Mouse (Mus musculus) ES-E14 (cell line): ENCODE results near the gene Hmces. TPM values are rescaled to one million over a fixed set of nuclear protein-coding genes. Genes with fewer than 3 reads are reported as not detected.
A peak's percentile ranks its signal among the peaks of the same experiment; 100 is the strongest.

Experiments
- DNase-seq: peaks from one replicate; pipeline ENCODE4 v3.0.0-alpha.2; 2013; ENCODE audit warnings: low read depth, low spot score
- H3K27ac ChIP-seq: 2 replicates; pipeline ENCODE4 v1.5.1; 2012; ENCODE audit warnings: low read depth, mild to moderate bottlenecking, low read length, moderate library complexity, mixed read lengths; ENCODE audit not compliant: poor library complexity, insufficient read depth, severe bottlenecking
- H3K36me3 ChIP-seq: 2 replicates; pipeline ENCODE4 v1.6.1; 2012; ENCODE audit warnings: mild to moderate bottlenecking, low read length, moderate library complexity, mixed read lengths; ENCODE audit not compliant: control insufficient read depth, poor library complexity, insufficient read depth, severe bottlenecking
- H3K4me1 ChIP-seq, 2 experiments: fragments of 150-350 bp in 1 of 2; sonication (generic) in 1 of 2; 2 replicates each; pipeline ENCODE4 v1.6.1; 2012; ENCODE audit warnings: low read length in 2 of 2, mild to moderate bottlenecking in 1 of 2, mixed read lengths in 1 of 2; ENCODE audit not compliant: control insufficient read depth in 2 of 2, insufficient read depth in 2 of 2, poor library complexity in 1 of 2
- H3K4me3 ChIP-seq, 2 experiments: fragments of 150-350 bp in 1 of 2; sonication (generic) in 1 of 2; 2 replicates each; pipeline ENCODE4 v1.5.1; 2012; ENCODE audit warnings: low read length in 2 of 2, low read depth in 1 of 2, mild to moderate bottlenecking in 1 of 2, mixed read lengths in 1 of 2; ENCODE audit not compliant: insufficient read depth in 1 of 2, poor library complexity in 1 of 2, severe bottlenecking in 1 of 2
- H3K9ac ChIP-seq: 2 replicates; pipeline ENCODE4 v1.6.1; 2012; ENCODE audit warnings: low read depth, mild to moderate bottlenecking, low read length, mixed read lengths; ENCODE audit not compliant: poor library complexity, insufficient read depth, severe bottlenecking
- H3K9me3 ChIP-seq: fragments of 150-350 bp; sonication (generic); 2 replicates; pipeline ENCODE4 v1.6.1; 2012; ENCODE audit warnings: low read depth, mild to moderate bottlenecking, low read length; ENCODE audit not compliant: control insufficient read depth, insufficient read depth
- CHD2 ChIP-seq: IDR thresholded peaks from 2 replicates; pipeline ENCODE4 v1.6.1; 2014; ENCODE audit warnings: mild to moderate bottlenecking, low read depth, low read length, inconsistent platforms
- HCFC1 ChIP-seq: IDR thresholded peaks from 2 replicates; pipeline ENCODE4 v1.6.1; 2012; ENCODE audit warnings: low read length, inconsistent platforms, borderline replicate concordance; ENCODE audit not compliant: insufficient read depth
- MAFK ChIP-seq: IDR thresholded peaks from 2 replicates; pipeline ENCODE4 v1.6.1; 2014; ENCODE audit warnings: mild to moderate bottlenecking, low read depth, low read length, inconsistent platforms; ENCODE audit not compliant: insufficient read depth
- ZC3H11A ChIP-seq: IDR thresholded peaks from 2 replicates; pipeline ENCODE4 v1.6.1; 2012; ENCODE audit warnings: low read depth, mild to moderate bottlenecking, inconsistent platforms, low read length, borderline replicate concordance
- ZNF384 ChIP-seq: IDR thresholded peaks from 2 replicates; pipeline ENCODE4 v1.6.1; 2012; ENCODE audit warnings: low read depth, low read length, inconsistent platforms
- in situ Hi-C, 2 experiments: fragments of 600-800 bp; cut with MboI; formaldehyde crosslinking; loops; one replicate each; pipeline ENCODE4 v1.15.1; 2025; ENCODE audit warnings: low sequenced_read_pairs in 2 of 2, inconsistent platforms in 1 of 2; ENCODE audit not compliant: unreplicated experiment in 2 of 2
- total RNA-seq: library from RNA; depleted of rRNA; stranded (reverse); fragments of 300-350 nt; gene quantifications from 2 replicates; pipeline ENCODE4 v1.2.3, GENCODE M21; 2012

Hmces gene
- total RNA-seq, 1 experiment, result 61.2 TPM

- Histone ChIP-seq H3K27ac (no peak overlapping the region), H3K9me3 (no peaks in the 10 kb centered on the region), H3K36me3 (no peaks in the 10 kb centered on the region), H3K9ac (no peak overlapping the region), H3K4me1 (no peaks in the 10 kb centered on the region), H3K4me3 (no peak overlapping the region)
- DNase-seq, result no peak
- no peak for TF ChIP-seq ZNF384
- in situ Hi-C loops, result no loop called here
Measured at GRCm38 (mm10) chr6:87970041-87970440, 56.3 kb downstream of the Hmces start.

GRCm38 (mm10) chr6:87979728-87980127 lies 66.0 kb downstream of the Hmces start:
- TF ChIP-seq ZNF384, result no peak
- no peak for TF ChIP-seq MAFK
- TF ChIP-seq CHD2, result no peak
- no peak for TF ChIP-seq ZC3H11A
- TF ChIP-seq HCFC1, result no peak
- no peaks in the 10 kb centered on the region for H3K9me3 ChIP-seq
- DNase-seq, result no peak
- H3K4me3 ChIP-seq, result peak overlapping the region in 1 of 2 experiments; percentile 93; a peak in 1 of 4 replicates
- H3K9ac ChIP-seq, result no peak overlapping the region
- H3K36me3 ChIP-seq, result peaks cover 5% of the 10 kb centered on the region; the same call in 1 of the 2 replicates
- peaks cover 0 to 7% of the 10 kb centered on the region in 2 experiments; a peak in 1 of 4 replicates for H3K4me1 ChIP-seq
- in situ Hi-C loops, result no loop called here
- H3K27ac ChIP-seq, result peak overlapping the region; percentile 29; the same call in 1 of the 2 replicates

GRCm38 (mm10) chr6:87980374-87981029 lies 66.8 kb downstream of the Hmces start:
- Histone ChIP-seq H3K4me1 (peaks cover 0 to 7% of the 10 kb centered on the region in 2 experiments; a peak in 1 of 4 replicates), H3K36me3 (peaks cover 5% of the 10 kb centered on the region; the same call in 1 of the 2 replicates), H3K9me3 (no peaks in the 10 kb centered on the region), H3K27ac (0 out of 2 replicates have a peak overlapping the region, but pooled peaks have one; percentile 20), H3K9ac (peak overlapping the region; percentile 86), H3K4me3 (peak overlapping the region; percentile 91 to 93)
- TF ChIP-seq HCFC1, result 0 out of 2 replicates have a peak, but pooled peaks have one; percentile 26
- TF ChIP-seq ZC3H11A, result no peak
- DNase-seq, result peak; percentile 78
- in situ Hi-C loops, result no loop called here

GRCm38 (mm10) chr6:87981030-87981485 lies 67.3 kb downstream of the Hmces start:
- no peaks in the 10 kb centered on the region for H3K9me3 ChIP-seq
- in situ Hi-C loops, result no loop called here
- peak overlapping the region; percentile 20; the same call in 1 of the 2 replicates for H3K27ac ChIP-seq
- peak overlapping the region; percentile 86 for H3K9ac ChIP-seq
- H3K4me1 ChIP-seq, result peaks cover 0 to 7% of the 10 kb centered on the region in 2 experiments; a peak in 1 of 4 replicates
- H3K4me3 ChIP-seq, result peak overlapping the region; percentile 91 to 93
- no peak for TF ChIP-seq CHD2
- no peak for TF ChIP-seq MAFK
- TF ChIP-seq HCFC1, result no peak
- no peak for TF ChIP-seq ZNF384
- no peak for TF ChIP-seq ZC3H11A
- H3K36me3 ChIP-seq, result peaks cover 5% of the 10 kb centered on the region; the same call in 1 of the 2 replicates
- DNase-seq, result no peak
